Mouse (Mus musculus) ovary, postnatal 14 days (tissue): Measurements from ENCODE around the gene Ptgis.

Source experiments
- DNase-seq: peaks from one replicate; pipeline ENCODE4 v3.0.0; 2022; ENCODE audit warnings: low spot score

Ptgis gene

DNA sequence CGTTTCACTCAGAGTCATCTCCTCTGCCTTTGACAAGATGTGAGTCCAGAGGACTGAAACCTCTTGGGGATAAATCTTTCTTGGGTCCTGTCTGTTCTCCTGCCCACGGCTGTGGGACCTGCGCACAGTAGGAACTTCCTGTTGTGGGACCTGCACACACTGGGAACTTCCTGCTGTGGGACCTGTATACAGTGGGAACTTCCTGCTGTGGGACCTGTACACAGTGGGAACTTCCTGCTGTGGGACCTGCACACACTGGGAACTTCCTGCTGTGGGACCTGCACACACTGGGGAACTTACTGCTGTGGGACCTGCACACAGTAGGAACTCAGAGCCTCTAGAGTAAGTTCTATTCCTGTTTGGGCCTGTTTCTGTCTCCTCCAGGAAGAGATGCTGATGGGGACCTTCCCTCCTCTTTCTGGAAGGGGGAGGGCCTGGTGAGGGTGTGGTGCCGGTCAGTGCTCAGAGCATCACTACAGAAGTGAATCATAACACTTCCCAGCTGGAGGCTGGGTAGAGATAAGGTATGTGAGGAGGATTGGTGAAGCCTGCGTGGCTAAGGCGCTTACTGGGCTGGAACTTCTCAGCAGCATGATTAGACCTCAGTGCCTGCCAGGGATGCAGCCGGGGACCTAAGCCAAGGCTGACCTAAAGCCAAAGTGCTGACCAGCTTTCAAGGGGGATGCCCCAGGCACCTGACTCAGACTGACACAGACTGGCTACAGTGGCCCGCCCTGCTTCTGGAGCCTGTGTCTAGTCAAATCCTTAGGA lies 22.8 kb upstream of the Ptgis start:
- DNase-seq = no peak

GRCm38 (mm10) chr2:167262433-167262832 lies 22.0 kb upstream of the Ptgis start:
- DNase-seq = no peak

DNA sequence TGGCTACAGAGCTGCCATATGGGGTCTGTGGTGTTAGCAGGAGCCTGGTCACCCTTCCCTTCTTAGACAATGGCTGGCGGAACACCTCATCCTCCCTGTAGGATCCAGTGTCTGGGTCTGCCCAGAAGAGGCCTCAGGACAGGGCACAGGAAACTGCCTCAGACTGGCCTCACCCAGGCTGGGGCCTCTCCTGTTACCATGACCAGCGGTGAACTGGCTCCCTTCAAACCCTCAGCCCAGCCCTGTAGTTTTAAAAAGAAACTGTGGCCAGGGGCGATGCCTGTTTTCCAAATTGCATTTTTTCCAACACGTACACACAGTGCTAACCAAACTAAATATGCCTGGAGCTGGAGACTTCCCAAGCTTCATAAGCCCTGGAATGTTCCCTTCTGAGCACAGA lies 20.7 kb upstream of the Ptgis start:
- DNase-seq = no peak

- no peak for DNase-seq
Measured at GRCm38 (mm10) chr2:167257790-167258189, 17.4 kb upstream of the Ptgis start.

GRCm38 (mm10) chr2:167254808-167255207 lies 14.4 kb upstream of the Ptgis start:
- no peak for DNase-seq

GRCm38 (mm10) chr2:167254185-167254584 lies 13.8 kb upstream of the Ptgis start:
- DNase-seq = no peak

DNA sequence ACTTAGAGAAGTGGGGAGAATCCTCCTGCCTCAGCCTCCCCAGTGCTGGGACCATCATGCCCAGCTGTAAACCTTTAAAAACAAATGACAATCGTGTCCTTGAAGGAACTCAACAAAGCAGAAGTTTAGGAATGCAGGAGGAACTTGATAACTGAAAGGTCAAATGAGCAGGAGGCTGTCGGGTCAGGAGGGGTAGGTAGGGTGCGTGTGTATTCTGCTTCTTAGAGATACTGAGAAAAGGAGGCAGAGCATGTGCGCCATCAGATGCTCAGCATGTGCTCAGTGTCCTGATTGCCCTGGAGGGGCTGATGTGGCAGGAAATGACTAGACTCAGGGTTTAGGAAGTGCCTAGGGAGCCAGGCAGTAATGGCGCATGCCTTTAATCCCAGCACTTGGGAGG lies 13.1 kb upstream of the Ptgis start:
- no peak for DNase-seq

DNA sequence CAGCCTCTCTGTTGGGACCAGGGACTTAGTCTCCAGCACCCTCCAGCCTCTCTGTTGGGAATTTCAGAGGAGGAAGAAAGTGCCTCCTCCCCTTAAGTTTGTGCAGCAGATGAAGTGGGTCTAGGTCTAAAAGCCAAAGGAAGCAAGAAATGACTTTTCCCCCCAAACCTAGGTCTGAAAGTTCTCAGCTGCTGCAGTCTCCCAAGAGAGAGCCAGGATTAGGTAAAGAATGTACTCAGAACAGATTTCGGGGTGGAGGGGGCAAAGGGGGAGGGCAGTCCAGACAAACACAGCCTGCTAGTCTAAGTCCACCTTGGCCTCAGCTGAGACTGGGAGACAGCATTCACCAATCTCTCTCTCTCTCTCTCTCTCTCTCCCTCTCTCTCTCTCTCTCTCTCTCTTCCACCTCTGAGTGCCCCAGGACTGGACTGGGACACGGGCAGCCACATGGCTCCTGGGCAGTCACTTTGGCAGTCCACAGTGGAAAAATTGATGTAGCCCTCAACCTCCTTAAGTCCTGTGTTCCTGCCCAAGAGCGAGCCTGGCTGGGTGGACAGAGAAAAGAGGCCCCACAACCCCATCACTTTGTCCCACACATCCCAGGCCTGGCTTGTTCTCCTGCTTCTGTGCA lies 11.8 kb upstream of the Ptgis start:
- DNase-seq = no peak

DNA sequence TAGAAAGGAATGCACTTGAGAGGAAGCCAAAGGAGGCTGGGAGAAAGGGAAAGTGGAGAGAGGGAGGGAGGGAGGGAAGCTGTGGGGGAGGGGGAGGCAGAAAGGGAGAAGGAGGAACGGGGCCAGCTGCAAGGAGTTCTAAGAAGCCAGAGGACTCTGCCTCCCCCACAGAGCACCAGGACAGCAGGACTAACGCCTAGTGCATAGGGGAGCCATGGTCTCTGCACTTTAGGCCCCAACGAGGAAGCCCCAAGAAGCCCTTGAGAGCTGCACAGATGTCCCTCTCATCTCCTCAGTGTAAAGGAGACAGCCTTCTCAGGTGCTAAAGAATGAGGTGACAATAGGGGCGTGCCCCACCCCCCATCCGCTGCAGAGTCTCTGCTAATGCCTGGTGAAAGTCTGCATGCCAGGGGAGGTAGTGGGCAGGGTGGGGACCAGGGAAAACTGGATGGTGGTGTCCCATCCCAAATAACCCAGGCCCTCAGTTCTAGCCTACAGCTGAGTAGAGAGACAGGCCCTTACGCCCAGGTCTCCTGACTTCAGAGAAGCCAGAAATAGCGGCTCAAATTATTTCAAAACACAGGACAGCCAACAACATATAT lies 10.4 kb upstream of the Ptgis start:
- DNase-seq = peak; percentile 54

GRCm38 (mm10) chr2:167250003-167250735 lies 9.8 kb upstream of the Ptgis start:
- no peak for DNase-seq

- no peak for DNase-seq
Measured at GRCm38 (mm10) chr2:167249591-167249990, 9.2 kb upstream of the Ptgis start.

- DNase-seq = no peak
Measured at GRCm38 (mm10) chr2:167247823-167248222, 7.4 kb upstream of the Ptgis start.

GRCm38 (mm10) chr2:167246704-167247103 lies 6.3 kb upstream of the Ptgis start:
- no peak for DNase-seq

- DNase-seq = no peak
Measured at GRCm38 (mm10) chr2:167244892-167245291, 4.5 kb upstream of the Ptgis start.

- no peak for DNase-seq
Measured at GRCm38 (mm10) chr2:167243831-167244563, 3.6 kb upstream of the Ptgis start.

GRCm38 (mm10) chr2:167239262-167239661 lies 1.1 kb downstream of the Ptgis start:
- DNase-seq = no peak

- DNase-seq = no peak
Measured at GRCm38 (mm10) chr2:167237224-167237623, 3.2 kb downstream of the Ptgis start.

DNA sequence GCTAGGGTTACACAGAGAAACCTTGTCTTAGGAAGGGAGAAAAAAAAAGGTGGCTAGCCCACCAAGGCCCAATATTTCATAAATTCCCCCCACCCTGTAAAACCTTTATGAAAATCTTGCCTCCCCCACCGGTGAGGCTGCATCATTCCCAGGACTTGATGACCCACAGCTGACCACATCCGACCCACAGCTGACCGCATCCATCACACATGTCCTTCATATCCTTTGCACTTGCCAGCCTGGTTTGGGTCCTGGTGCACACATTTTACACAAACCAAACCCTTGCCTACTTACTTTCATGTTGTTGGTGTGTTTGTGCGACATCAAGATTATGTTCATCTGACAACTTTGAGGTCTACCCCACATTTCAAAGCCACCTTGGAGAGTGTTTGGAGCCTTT lies 4.2 kb downstream of the Ptgis start:
- no peak for DNase-seq

GRCm38 (mm10) chr2:167235338-167236018 lies 4.9 kb downstream of the Ptgis start:
- no peak for DNase-seq

GRCm38 (mm10) chr2:167233771-167234170 lies 6.6 kb downstream of the Ptgis start:
- DNase-seq = no peak

DNA sequence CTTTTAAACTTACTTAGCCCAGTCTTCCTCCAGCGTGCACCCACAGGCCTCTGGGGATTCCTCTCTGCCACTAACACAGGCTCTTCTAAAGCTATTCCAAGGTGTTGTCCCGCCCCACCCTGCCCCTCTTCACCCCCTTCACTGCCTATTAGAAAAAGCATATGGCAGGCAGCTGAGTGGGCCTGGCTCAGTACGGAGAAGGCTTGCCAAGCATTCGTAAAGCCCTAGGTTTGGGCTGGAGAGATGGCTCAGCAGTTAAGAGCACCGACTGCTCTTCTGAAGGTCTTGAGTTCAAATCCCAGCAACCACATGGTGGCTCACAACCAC lies 7.4 kb downstream of the Ptgis start:
- DNase-seq = no peak
